Comparison of ENCODE assay signal across 10 mouse cellular contexts in genomic region chr13:105444895-105445281, GRCm38 (mm10). TPM values are rescaled to one million over a fixed set of nuclear protein-coding genes. Genes with fewer than 3 reads are reported as not detected.
DNase-seq lines count a peak whose midpoint lies in the region; ATAC-seq and TF ChIP-seq lines count a peak whose summit lies in the region.
"Had no signal": no experiment of that assay in that cellular context is flagged by ENCODE, and none has a peak within 500 bp of the region (broad histone marks: within the 10 kb centered on the region; RNA-seq: fewer than 3 reads in every experiment).

No protein-coding gene starts in this region.

- peaks cover 35% of the 10 kb centered on the region for H3K27me3 ChIP-seq in stomach, embryonic 15.5 days (replicated peaks)
- peaks cover 6% of the 10 kb centered on the region; the same call in 1 of the 2 replicates for H3K27me3 ChIP-seq in stomach, postnatal 0 days (ENCODE audit: control insufficient read depth, insufficient read depth, low read length)
- peaks cover 33% of the 10 kb centered on the region for H3K27me3 ChIP-seq in hindbrain, embryonic 15.5 days

- DNase-seq in cerebellum, postnatal 25 days = peak; percentile 4 to 7
- DNase-seq in cerebellum, adult 9-11 months = no peak
- DNase-seq in stomach, postnatal 0 days (ENCODE audit: low spot score) = no peak
- DNase-seq in adrenal gland, postnatal 36 days = no peak
- DNase-seq in spleen, adult 12 weeks (ENCODE audit: low spot score) = no peak
- no peak for DNase-seq in lung, postnatal 14 days

- no peak for TF ChIP-seq EP300 in stomach, postnatal 0 days (optimal IDR thresholded peaks at IDR 0.05)

- H3K4me1 ChIP-seq in stomach, embryonic 15.5 days = no peaks in the 10 kb centered on the region
- no peaks in the 10 kb centered on the region for H3K4me1 ChIP-seq in stomach, postnatal 0 days (replicated peaks; ENCODE audit: control insufficient read depth, insufficient read depth)
- H3K4me1 ChIP-seq in hindbrain, embryonic 15.5 days (replicated peaks) = peaks cover 16% of the 10 kb centered on the region

- no peak overlapping the region for H3K27ac ChIP-seq in stomach, embryonic 15.5 days
- no peak overlapping the region for H3K27ac ChIP-seq in stomach, postnatal 0 days (replicated peaks)
- 0 out of 2 replicates have a peak overlapping the region, but pooled peaks have one; percentile 11 for H3K27ac ChIP-seq in hindbrain, embryonic 15.5 days (replicated peaks)
- H3K27ac ChIP-seq: intestine, embryonic 15.5 days had no signal

- H3K4me3 ChIP-seq in stomach, embryonic 15.5 days (replicated peaks) = no peak overlapping the region
- H3K4me3 ChIP-seq in stomach, postnatal 0 days (ENCODE audit: low read depth, low read length) = no peak overlapping the region
- peak overlapping the region; percentile 55 for H3K4me3 ChIP-seq in hindbrain, embryonic 15.5 days
- H3K4me3 ChIP-seq: intestine, embryonic 15.5 days had no signal

- no peak overlapping the region for H3K9ac ChIP-seq in stomach, embryonic 15.5 days
- H3K9ac ChIP-seq in stomach, postnatal 0 days (ENCODE audit: low read length) = no peak overlapping the region
- H3K9ac ChIP-seq in hindbrain, embryonic 15.5 days = peak overlapping the region; percentile 44
- H3K9ac ChIP-seq: intestine, embryonic 15.5 days had no signal

- no peaks in the 10 kb centered on the region for H3K9me3 ChIP-seq in stomach, embryonic 15.5 days
- no peaks in the 10 kb centered on the region for H3K9me3 ChIP-seq in stomach, postnatal 0 days (ENCODE audit: control insufficient read depth, low read length)
- no peaks in the 10 kb centered on the region for H3K9me3 ChIP-seq in hindbrain, embryonic 15.5 days
- H3K9me3 ChIP-seq: intestine, embryonic 15.5 days had no signal

- peak overlapping the region; percentile 19; the same call in 1 of the 2 replicates for H3K4me2 ChIP-seq in stomach, embryonic 15.5 days
- H3K4me2 ChIP-seq in stomach, postnatal 0 days (replicated peaks; ENCODE audit: low read depth) = no peak overlapping the region
- peak overlapping the region; percentile 87 for H3K4me2 ChIP-seq in hindbrain, embryonic 15.5 days
- H3K4me2 ChIP-seq: intestine, embryonic 15.5 days had no signal

- no peaks in the 10 kb centered on the region for H3K36me3 ChIP-seq in stomach, embryonic 15.5 days
- H3K36me3 ChIP-seq in stomach, postnatal 0 days (ENCODE audit: control insufficient read depth, insufficient read depth, low read length) = no peaks in the 10 kb centered on the region
- no peaks in the 10 kb centered on the region for H3K36me3 ChIP-seq in hindbrain, embryonic 15.5 days
- H3K36me3 ChIP-seq: intestine, embryonic 15.5 days had no signal

- TF ChIP-seq CTCF in stomach, postnatal 0 days (IDR thresholded peaks at IDR 0.05; ENCODE audit: low read depth) = no peak

- peak; percentile 35; the same call in 1 of the 2 replicates for ATAC-seq in stomach, embryonic 15.5 days (ENCODE audit: insufficient read depth, low FRiP score, low read depth)
- no peak for ATAC-seq in stomach, postnatal 0 days (ENCODE audit: low FRiP score, low TSS enrichment)
- ATAC-seq in hindbrain, embryonic 15.5 days (ENCODE audit: low FRiP score, low read depth) = peak; percentile 77
- ATAC-seq: intestine, embryonic 15.5 days; lung, postnatal 0 days had no signal

- whole genome bisulfite sequencing in stomach, embryonic 15.5 days = 5% methylated on average over 26 of the region's 26 CpGs
- WGBS in stomach, postnatal 0 days = 3% methylated on average over 26 of the region's 26 CpGs
- WGBS in hindbrain, embryonic 15.5 days = 2% methylated on average over 26 of the region's 26 CpGs

RNA-seq across cellular contexts. Expression of gene Htr1a, which starts 1.4 kb away (rescaled TPM):
- polyA plus RNA-seq in stomach, embryonic 15.5 days (2015; fragmentation: Nextera tagmentation; extraction: Ambion mirVana) = 0.05 and 0.10 TPM in 2 replicates
- polyA plus RNA-seq in stomach, postnatal 0 days (2015; fragmentation: Nextera tagmentation; extraction: Ambion mirVana) = not detected in 2 replicates
- polyA plus RNA-seq in hindbrain, embryonic 15.5 days (2015; fragmentation: Nextera tagmentation; extraction: Ambion mirVana) = 4.1 and 4.8 TPM in 2 replicates
- total RNA-seq in adrenal gland, postnatal 36 days (2021) = not detected
- polyA plus RNA-seq: lung, postnatal 0 days had no signal

Comparison
In these comparisons a context has a peak if more than half of its experiments do, and no peak if none do; other contexts are left out.
1. DNase-seq: peak in cerebellum, postnatal 25 days (2 of 2); none in cerebellum, adult 9-11 months (single experiment), stomach, postnatal 0 days (single experiment), adrenal gland, postnatal 36 days (0 of 2), spleen, adult 12 weeks (single experiment) and lung, postnatal 14 days (single experiment).